Mouse (Mus musculus): ENCODE results near the gene Golm1.

Gene Golm1

GRCm38 (mm10) chr13:59676316-59677229 is 962 bp upstream of the Golm1 start:
- DNase-seq (ENCODE audit: low read depth, low spot score) = no peak

GRCm38 (mm10) chr13:59674761-59675150 is 855 bp downstream of the Golm1 start:
- peak; percentile 54 for DNase-seq (ENCODE audit: low read depth, low spot score)

DNA sequence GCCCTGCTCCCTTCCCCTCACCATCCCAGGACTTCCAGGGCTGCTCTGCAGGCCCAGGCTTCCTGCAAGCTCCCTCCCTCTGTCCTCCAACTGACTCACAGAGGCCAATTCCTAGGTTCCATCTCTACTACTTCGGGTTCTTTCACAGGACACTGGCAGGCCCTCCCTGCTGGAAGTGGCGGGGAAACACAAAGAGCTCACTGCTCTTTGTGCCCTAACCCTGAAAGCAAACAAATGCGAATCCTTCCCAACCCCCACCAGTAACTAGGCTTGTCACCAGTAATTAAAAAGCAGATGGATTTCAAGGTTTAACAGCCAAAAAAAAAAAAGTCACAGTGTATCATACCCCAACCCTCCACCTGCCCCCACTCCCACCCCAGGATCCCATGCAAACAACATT is 1.4 kb downstream of the Golm1 start:
- peak; percentile 29 for DNase-seq (ENCODE audit: low read depth, low spot score)

DNA sequence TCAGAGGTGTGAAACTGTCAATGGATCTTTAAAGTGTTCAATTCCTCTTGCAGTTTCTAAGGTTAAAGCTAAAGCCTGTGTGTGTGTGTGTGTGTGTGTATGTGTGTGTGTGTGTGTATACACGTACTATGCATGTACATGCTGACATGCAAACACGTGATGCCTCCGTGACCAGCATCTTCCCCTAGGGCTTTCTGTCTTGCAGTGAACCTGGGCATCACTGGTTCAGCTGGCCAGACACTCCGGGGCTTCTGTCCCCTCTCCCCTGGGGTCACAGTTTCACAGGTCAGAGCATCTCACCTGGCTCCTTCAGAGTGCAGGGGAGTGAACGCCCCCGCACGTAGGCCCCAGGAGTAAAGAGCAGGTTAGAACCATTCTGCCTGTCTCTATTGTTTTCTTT is 2.0 kb downstream of the Golm1 start:
- DNase-seq (ENCODE audit: low read depth, low spot score) = no peak

- peak; percentile 58 for DNase-seq (ENCODE audit: low read depth, low spot score)
Measured at GRCm38 (mm10) chr13:59672248-59672647, 3.4 kb downstream of the Golm1 start.

DNA sequence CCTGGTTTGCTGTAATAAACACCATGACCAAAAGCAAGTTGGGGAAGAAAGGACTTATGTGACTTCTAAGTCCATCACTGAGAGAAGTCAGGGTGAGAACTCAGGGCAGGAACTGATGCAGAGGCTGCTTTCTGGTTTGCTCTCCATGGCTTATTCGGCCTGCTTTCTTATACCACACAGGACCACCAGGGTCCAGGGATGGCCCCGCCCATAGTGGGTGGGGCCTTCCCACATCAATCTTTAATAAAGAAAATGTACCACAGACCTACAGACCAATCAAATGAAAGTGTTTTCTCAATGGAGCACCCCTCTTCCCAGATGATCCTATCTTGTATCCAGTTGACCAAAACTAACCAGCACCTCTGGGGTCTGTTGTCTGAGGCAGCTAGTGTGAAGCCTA is 4.1 kb downstream of the Golm1 start:
- no peak for DNase-seq (ENCODE audit: low read depth, low spot score)

GRCm38 (mm10) chr13:59669946-59670345 is 5.7 kb downstream of the Golm1 start:
- peak; percentile 75 for DNase-seq (ENCODE audit: low read depth, low spot score)

DNA sequence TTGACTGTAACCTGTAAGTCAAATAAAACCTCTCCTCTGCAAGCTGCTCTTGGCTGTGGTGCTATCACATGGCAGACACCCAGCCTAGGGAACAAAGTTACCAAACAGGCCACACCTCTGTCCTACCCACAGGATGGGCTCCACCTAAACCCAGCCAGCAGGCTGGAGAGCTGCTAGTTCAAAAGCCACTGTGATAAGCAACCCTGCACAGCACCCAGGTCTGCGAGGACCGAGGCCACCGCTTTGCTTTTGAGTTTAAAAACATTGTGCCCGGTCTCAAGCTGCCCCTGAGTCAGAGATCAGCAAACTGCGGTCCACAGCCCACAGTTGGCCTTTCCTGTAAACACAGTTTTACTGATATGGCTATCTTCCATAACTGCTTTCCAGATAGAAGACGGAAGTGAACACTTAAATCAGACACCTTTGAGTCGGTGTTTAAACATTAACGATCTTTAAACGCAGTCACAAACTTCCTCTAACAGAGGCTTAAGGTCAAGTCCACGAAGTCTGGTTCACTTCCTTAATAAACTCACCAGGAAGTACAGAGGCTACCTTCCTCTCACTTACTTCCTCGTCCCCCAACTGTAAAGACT is 7.0 kb downstream of the Golm1 start:
- DNase-seq (ENCODE audit: low read depth, low spot score) = no peak

DNA sequence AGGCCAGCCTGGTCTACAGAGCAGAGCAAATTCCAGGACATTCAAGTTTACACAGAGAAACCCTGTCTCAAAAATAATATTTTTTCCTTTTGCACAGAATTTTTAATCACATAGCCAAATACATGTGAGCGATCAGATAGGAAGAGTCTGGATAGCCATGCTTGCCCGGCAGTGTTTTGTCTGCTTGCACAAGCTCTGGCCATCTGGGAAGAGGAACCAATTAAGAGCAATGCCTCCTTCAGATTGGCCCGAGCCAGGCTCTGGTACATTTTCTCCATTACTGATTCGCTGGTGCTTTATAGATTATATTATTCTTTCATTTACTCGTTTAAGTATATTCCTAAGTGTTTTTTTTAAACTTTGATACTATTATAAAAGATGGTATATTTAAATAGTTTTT is 7.8 kb downstream of the Golm1 start:
- peak; percentile 51 for DNase-seq (ENCODE audit: low read depth, low spot score)

GRCm38 (mm10) chr13:59663939-59664712 is 11.5 kb downstream of the Golm1 start:
- DNase-seq (ENCODE audit: low read depth, low spot score) = no peak

DNA sequence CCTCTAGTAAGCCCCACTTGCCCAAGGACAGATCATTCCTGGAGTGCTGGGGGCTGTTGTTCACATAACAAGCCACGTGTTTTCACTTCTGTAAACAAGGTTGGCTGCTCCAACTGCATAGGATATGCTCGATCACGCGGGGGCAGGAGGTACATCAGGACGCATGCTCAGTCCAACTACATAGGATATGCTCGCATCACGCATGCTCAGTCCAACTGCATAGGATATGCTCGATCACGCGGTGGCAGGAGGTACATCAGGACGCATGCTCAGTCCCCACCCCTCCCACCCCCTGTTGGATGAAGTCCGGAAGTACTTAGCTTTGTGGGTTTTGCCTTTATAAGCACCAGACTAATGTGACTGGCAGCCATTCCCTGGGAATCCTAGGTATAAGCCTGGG is 13.6 kb downstream of the Golm1 start:
- no peak for DNase-seq (ENCODE audit: low read depth, low spot score)

DNA sequence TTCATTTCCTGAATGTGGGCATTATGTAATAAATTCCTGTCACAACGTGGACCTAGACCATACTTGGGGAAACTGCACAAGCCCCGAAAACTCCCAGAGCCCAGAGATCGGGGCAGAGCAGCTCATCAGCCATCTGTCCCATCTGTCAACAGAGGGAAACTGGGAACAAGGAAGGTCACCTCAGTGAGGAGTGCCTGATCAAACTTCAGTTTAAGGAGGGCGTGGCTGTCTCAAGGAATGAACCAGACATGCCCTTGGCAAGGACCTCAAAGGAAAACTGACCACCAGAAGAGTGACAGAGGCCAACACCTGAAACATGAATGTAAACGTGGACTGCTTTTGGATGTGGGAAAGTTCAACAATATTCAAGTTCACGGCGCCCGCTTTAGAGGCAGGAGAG is 14.2 kb downstream of the Golm1 start:
- DNase-seq (ENCODE audit: low read depth, low spot score) = no peak

GRCm38 (mm10) chr13:59660371-59660770 is 15.2 kb downstream of the Golm1 start:
- no peak for DNase-seq (ENCODE audit: low read depth, low spot score)

DNA sequence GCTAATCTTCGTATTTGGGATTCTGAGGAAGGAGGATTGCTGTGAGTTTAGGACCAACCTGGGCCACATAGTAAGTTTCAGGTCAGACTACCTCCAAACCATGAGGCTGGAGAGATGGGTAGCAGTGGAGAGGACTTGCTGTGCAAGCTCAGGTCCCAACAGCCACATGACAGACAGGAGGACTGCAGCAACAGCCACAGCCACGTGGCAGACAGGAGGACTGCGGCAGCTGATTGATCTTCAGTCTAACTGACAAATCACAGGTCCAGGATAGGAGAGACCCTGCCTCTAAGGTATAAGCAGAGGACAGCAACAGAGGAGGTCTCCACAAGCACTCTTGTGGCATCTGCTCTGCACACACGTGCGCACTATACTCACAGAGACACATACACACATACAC is 17.8 kb downstream of the Golm1 start:
- no peak for DNase-seq (ENCODE audit: low read depth, low spot score)

- peak; percentile 59 for DNase-seq (ENCODE audit: low read depth, low spot score)
Measured at GRCm38 (mm10) chr13:59656975-59657388, 18.6 kb downstream of the Golm1 start.

GRCm38 (mm10) chr13:59656316-59656832 is 19.2 kb downstream of the Golm1 start:
- peak; percentile 64 for DNase-seq (ENCODE audit: low read depth, low spot score)

GRCm38 (mm10) chr13:59655718-59656315 is 19.8 kb downstream of the Golm1 start:
- DNase-seq (ENCODE audit: low read depth, low spot score) = no peak

DNA sequence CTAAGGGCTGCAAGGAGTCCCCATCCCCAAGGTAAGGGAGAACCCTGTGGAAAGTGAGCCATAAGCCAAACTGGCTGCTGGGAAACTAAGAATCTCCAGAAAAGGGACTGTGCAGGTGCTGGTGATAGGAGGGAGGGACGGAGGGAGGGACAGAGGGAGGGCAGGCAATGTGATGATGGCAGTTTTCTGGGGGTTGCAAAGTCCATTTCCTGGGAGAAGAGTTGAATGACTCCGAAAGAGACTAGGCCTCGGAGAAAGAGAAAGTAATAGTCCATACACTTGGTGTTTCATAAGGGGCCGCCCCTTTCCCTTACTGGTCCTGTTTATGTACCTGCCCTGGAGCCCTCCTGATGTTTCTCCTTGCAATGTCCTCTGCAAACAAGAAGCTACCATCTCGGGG is 21.1 kb downstream of the Golm1 start:
- no peak for DNase-seq (ENCODE audit: low read depth, low spot score)

DNA sequence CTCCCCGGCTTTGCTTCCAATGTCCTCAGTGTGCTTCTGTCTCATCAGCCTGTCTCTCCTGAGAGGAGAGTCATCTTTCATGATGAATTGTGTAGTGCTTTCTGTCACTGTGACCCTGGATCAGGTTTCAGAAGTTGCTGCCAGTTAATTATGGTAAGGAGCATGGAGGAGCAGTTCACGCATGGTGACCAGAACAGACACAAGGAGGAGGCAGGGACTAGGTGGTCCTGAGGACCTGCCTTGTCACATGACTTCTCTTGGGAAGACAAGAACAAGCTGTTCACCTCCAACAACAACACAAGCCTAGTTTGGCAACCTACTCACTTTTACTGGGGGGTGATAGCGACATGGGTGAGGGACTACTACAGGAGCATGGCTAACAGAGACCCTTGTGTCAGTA is 22.5 kb downstream of the Golm1 start:
- DNase-seq (ENCODE audit: low read depth, low spot score) = no peak

DNA sequence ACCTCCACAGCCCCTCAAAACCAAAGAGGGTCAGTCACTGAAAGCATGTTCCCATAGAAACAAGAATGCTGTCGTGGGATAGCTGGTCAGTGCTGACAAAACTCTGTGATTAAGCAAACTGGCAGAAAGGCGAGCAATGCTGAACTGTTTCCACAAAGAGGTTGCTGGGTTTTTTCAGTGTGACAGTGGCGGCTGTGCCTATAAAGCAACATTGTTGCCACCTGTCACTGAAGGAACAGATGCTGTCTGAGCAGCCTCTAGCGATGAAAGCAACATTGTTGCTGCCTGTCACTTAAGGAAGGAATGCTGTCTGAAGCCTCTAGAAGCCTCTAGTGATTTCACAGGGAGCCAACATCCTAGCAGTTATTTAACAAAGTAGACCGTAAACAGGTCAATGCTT is 23.0 kb downstream of the Golm1 start:
- DNase-seq (ENCODE audit: low read depth, low spot score) = peak; percentile 80

GRCm38 (mm10) chr13:59649781-59650180 is 25.8 kb downstream of the Golm1 start:
- no peak for DNase-seq (ENCODE audit: low read depth, low spot score)

GRCm38 (mm10) chr13:59648598-59648997 is 27.0 kb downstream of the Golm1 start:
- DNase-seq (ENCODE audit: low read depth, low spot score) = peak; percentile 91
